Mouse (Mus musculus) liver, embryonic 14.5 days (tissue): ENCODE results near the gene Scn2a. TPM values are rescaled to one million over a fixed set of nuclear protein-coding genes. Genes with fewer than 3 reads are reported as not detected.

ENCODE experiments used
- ATAC-seq: fragments of 200-750 bp; cut with Nextera tagmentation; 2 replicates; pipeline ENCODE4 v1.8.0; 2017; ENCODE audit warnings: moderate number of reproducible peaks, mild to moderate bottlenecking, moderate library complexity; ENCODE audit not compliant: insufficient read depth
- DNase-seq, 3 experiments: peaks; one replicate each; pipeline ENCODE4 v3.0.0-alpha.2; 2012 to 2013; ENCODE audit warnings: low read depth in 3 of 3, low spot score in 3 of 3
- H3K27ac ChIP-seq: fragments of 300-500 bp; sonication (generic); 2 replicates; pipeline ENCODE4 v1.5.1; 2014; ENCODE audit warnings: moderate library complexity, mild to moderate bottlenecking, control low read depth, inconsistent platforms
- H3K27me3 ChIP-seq: fragments of 300-500 bp; sonication (generic); 2 replicates; pipeline ENCODE4 v1.6.1; 2014; ENCODE audit warnings: mild to moderate bottlenecking, low read length, moderate library complexity; ENCODE audit not compliant: control insufficient read depth, insufficient read depth
- H3K36me3 ChIP-seq: fragments of 300-500 bp; sonication (generic); replicated peaks from 2 replicates; pipeline ENCODE4 v1.6.1; 2014; ENCODE audit warnings: low read depth; ENCODE audit not compliant: control insufficient read depth, insufficient read depth
- H3K4me1 ChIP-seq, 2 experiments: fragments of 200-500 bp in 1 of 2; fragments of 300-500 bp in 1 of 2; sonication (generic) in 1 of 2; replicated peaks; 2 replicates each; pipeline ENCODE4 v1.6.1; 2012 to 2014; ENCODE audit warnings: antibody characterized with exemption in 1 of 2, inconsistent platforms in 1 of 2, low read length in 1 of 2; ENCODE audit not compliant: control insufficient read depth in 2 of 2, insufficient read depth in 2 of 2
- H3K4me2 ChIP-seq: fragments of 300-500 bp; sonication (generic); 2 replicates; pipeline ENCODE4 v1.6.1; 2014; ENCODE audit warnings: low read depth, mild to moderate bottlenecking, control low read depth, moderate library complexity
- H3K4me3 ChIP-seq, 2 experiments: fragments of 200-500 bp in 1 of 2; fragments of 300-500 bp in 1 of 2; sonication (generic) in 1 of 2; 2 replicates each; pipeline ENCODE4 v1.5.1; 2012 to 2014; ENCODE audit warnings: low read depth in 2 of 2, low read length in 2 of 2, mild to moderate bottlenecking in 2 of 2, control low read depth in 1 of 2, inconsistent platforms in 1 of 2, moderate library complexity in 1 of 2; ENCODE audit not compliant: insufficient read depth in 1 of 2
- H3K9ac ChIP-seq: fragments of 300-500 bp; sonication (generic); replicated peaks from 2 replicates; pipeline ENCODE4 v1.6.1; 2014; ENCODE audit warnings: mild to moderate bottlenecking, control low read depth, moderate library complexity
- H3K9me3 ChIP-seq: fragments of 300-500 bp; sonication (generic); 2 replicates; pipeline ENCODE4 v1.6.1; 2016; ENCODE audit warnings: low read length, mixed read lengths; ENCODE audit not compliant: control insufficient read depth
- CTCF ChIP-seq: IDR thresholded peaks from 2 replicates; pipeline ENCODE4 v1.5.1; 2016; ENCODE audit warnings: antibody characterized with exemption, low read depth, control low read depth
- EP300 ChIP-seq: IDR thresholded peaks from 2 replicates; pipeline ENCODE4 v1.6.1; 2016; ENCODE audit warnings: antibody characterized with exemption, low read depth
- WGBS: fragments of 180-500 bp; shearing (Covaris S2); extraction: QIAGEN DNeasy Blood & Tissue Kit; methylation state at CpG from one replicate; pipeline ENCODE4 v1.1.7; 2014; ENCODE audit not compliant: insufficient replicate concordance; 5-methylcytosine and 5-hydroxymethylcytosine counted together
- polyA plus RNA-seq, 2 experiments: library from polyadenylated mRNA; depleted of rRNA in 1 of 2; stranded (reverse) in 1 of 2; unstranded in 1 of 2; fragments of >200 nt; fragmentation: Nextera tagmentation in 1 of 2; extraction: Ambion mirVana in 1 of 2; gene quantifications; 2 replicates each; pipeline versions ENCODE4 v1.2.1 to v1.2.3; 2012 to 2014

Scn2a gene
- 0.03 and 0.08 TPM in 2 replicates for polyA plus RNA-seq (2012; rRNA removed)
- not detected in 2 replicates for polyA plus RNA-seq (2014; fragmentation: Nextera tagmentation; extraction: Ambion mirVana)

DNA sequence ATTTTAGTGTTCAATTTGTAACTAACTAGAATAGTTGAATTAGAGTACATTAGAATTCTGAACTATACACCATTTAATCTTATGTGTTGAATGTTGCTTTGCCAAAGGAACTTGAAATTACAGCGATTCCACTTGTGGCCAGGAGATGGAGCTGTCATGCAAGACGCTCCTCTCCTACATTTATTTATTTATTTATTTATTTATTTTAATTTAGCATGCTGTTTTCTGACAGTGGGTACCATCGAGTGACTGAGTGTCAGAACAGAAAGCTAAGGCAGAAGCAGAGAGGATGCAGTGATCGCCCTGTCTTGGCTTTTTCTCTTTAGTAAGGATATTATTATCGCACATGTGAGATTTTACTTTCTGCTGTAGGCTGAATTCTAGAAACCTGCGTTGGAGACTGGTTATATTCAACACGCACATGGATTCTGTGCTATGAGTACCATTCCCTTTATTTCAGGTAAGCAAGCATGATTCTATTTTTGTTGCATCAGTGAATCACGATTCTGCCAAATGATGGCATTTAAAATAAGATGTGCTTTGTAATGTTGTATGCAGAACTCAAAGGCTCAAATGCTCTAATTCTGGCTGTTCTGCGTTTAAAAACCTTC is at the start of gene Scn2a:
TSS of gene Scn2a (plus strand) at position 216 of the 611 bp plus-strand sequence.
- TF ChIP-seq EP300: no peak
- peak; percentile 35 for TF ChIP-seq CTCF
- ATAC-seq (no peak), DNase-seq (no peak)
- no peaks in the 10 kb centered on the region for H3K36me3 ChIP-seq
- no peaks in the 10 kb centered on the region for H3K4me1 ChIP-seq
- no peak within 1 kb of the TSS for H3K4me3 ChIP-seq
- H3K4me2 ChIP-seq: no peak within 1 kb of the TSS
- 40% methylated on average over 9 of the region's 9 CpGs for WGBS
- no peak within 1 kb of the TSS for H3K27ac ChIP-seq
- H3K27me3 ChIP-seq: no peaks in the 10 kb centered on the region
- no peaks in the 10 kb centered on the region for H3K9me3 ChIP-seq
- H3K9ac ChIP-seq: no peak within 1 kb of the TSS

- no peak for ATAC-seq
- H3K27me3 ChIP-seq: no peaks in the 10 kb centered on the region
- H3K27ac ChIP-seq: no peak overlapping the region
- no peak overlapping the region for H3K9ac ChIP-seq
- no peaks in the 10 kb centered on the region for H3K36me3 ChIP-seq
- no peaks in the 10 kb centered on the region for H3K9me3 ChIP-seq
- 56% methylated on average over 5 of the region's 5 CpGs for whole genome bisulfite sequencing
- no peak for DNase-seq
- H3K4me1 ChIP-seq: no peaks in the 10 kb centered on the region
- no peak overlapping the region for H3K4me2 ChIP-seq
- H3K4me3 ChIP-seq: no peak overlapping the region
- TF ChIP-seq CTCF (no peak), EP300 (no peak)
These were observed 32.9 kb upstream of the Scn2a start for GRCm38 (mm10) chr2:65587679-65588078.

DNA sequence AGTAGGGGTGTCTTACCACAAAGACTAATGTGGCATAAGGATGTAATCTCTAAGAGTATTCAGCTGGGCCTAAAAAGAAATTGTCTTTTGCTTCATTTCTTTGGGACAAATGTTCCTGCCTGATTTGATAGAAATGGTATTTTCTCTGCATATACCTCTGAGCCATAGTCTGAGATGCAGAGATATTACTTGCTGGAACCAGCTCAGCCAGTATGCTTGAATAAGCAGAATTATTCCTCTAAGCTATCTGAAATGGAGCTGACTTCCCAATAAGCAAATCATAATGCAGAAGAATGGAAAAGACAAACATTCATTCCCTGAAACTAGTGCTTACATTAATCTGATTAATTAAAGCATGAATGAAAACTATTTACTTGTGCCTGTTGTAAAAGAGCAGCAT is 12.8 kb upstream of the Scn2a start:
- Histone ChIP-seq H3K36me3 (no peaks in the 10 kb centered on the region), H3K4me3 (no peak overlapping the region), H3K9ac (no peak overlapping the region), H3K4me1 (no peaks in the 10 kb centered on the region), H3K9me3 (no peaks in the 10 kb centered on the region), H3K27ac (no peak overlapping the region), H3K27me3 (no peaks in the 10 kb centered on the region), H3K4me2 (no peak overlapping the region)
- TF ChIP-seq CTCF (no peak), EP300 (no peak)
- DNase-seq: no peak
- no peak for ATAC-seq

DNA sequence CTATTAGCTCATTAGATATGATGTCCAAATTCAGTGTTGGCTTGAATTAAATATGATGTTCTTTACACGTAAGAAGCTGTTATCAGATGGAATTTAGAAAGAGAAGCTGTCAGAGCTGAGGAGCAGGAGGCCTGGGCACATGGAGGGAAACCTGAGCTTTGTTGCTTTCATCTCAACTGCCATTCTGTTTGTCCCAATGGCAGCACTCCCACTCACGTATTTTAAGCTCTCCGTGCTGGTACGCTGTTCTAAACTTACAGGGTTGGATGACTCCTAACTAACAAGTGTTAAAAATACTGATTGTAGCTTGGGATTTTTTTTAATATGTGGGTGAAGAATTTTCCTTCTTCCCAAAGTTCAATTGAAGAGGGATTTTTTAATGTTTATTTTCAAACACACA is 8.7 kb upstream of the Scn2a start:
- 60% methylated on average over 4 of the region's 4 CpGs for WGBS
- DNase-seq (no peak), ATAC-seq (no peak)
- no peak overlapping the region for H3K4me2 ChIP-seq
- no peaks in the 10 kb centered on the region for H3K36me3 ChIP-seq
- H3K27ac ChIP-seq: no peak overlapping the region
- no peaks in the 10 kb centered on the region for H3K4me1 ChIP-seq
- no peak for TF ChIP-seq CTCF
- TF ChIP-seq EP300: no peak
- H3K4me3 ChIP-seq: no peak overlapping the region
- H3K9me3 ChIP-seq: no peaks in the 10 kb centered on the region
- H3K27me3 ChIP-seq: no peaks in the 10 kb centered on the region
- H3K9ac ChIP-seq: no peak overlapping the region

- Histone ChIP-seq H3K27ac (no peak overlapping the region), H3K27me3 (no peaks in the 10 kb centered on the region), H3K9me3 (no peaks in the 10 kb centered on the region), H3K4me1 (no peaks in the 10 kb centered on the region), H3K4me2 (no peak overlapping the region), H3K9ac (no peak overlapping the region), H3K36me3 (no peaks in the 10 kb centered on the region), H3K4me3 (no peak overlapping the region)
- ATAC-seq (no peak), DNase-seq (peak in 1 of 3 experiments; percentile 3)
- 12% methylated on average over 5 of the region's 5 CpGs for WGBS
- TF ChIP-seq EP300 (no peak), CTCF (no peak)
These were observed 790 bp upstream of the Scn2a start for GRCm38 (mm10) chr2:65619781-65620180.
